Mouse (Mus musculus): Measurements from ENCODE around the gene Dip2c.

Dip2c gene

DNA sequence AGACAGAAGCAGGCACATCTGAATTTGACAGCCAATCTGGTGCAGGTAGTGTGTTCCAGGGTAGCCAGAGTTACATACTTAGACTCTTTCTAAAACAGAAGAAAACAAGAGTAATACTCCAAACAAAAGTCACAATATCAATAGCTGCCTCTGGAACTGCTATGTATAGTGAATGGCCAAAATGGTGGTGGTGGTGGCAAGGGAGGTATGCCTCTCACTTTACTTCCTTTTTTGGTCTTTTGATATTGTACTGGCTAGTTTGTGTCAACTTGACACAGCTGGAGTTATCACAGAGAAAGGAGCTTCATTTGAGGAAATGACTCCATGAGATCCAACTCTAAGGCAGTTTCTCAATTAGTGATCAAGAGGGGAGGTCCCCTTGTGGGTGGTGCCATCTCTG lies 148.1 kb downstream of the Dip2c start:
- DNase-seq (ENCODE audit: low spot score), result no peak

DNA sequence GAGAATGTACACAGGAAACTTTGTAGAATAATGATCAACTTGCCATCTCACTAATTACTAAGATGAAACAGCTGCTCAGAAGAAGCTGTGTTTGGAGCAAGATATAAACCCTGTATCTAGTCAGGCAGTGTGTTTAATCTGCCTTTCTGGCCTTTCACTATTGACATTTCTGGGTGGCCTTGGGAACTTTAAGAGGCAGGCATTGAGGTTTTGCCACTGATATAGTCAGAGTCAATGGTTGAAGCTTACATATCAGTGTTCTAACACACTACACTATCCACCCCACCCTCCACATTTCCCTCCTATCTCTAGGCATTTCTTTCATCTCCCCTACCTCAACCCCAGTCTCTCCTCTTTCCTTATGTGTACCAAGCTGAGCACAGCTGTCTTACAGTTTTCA lies 149.9 kb downstream of the Dip2c start:
- no peak for DNase-seq (ENCODE audit: low spot score)

DNA sequence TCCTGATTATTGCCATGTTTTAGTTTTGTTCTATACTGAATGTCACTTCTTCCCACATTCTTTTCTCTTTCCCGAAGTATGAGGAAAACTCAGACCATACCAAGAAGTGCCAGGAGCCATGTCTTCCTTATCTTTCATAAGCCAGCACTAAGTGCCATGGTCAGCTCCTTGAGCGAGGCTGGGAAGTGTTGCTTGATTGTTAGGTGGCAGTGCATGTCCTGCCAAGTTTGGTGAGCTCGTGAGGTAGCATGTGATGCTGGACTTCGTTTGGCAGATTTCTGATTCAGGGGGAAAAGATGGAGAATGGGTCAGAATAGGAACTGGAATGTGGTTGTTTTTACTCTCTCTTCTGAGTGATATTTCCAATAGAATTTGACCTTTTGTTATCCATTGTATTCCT lies 150.5 kb downstream of the Dip2c start:
- no peak for DNase-seq (ENCODE audit: low spot score)

DNA sequence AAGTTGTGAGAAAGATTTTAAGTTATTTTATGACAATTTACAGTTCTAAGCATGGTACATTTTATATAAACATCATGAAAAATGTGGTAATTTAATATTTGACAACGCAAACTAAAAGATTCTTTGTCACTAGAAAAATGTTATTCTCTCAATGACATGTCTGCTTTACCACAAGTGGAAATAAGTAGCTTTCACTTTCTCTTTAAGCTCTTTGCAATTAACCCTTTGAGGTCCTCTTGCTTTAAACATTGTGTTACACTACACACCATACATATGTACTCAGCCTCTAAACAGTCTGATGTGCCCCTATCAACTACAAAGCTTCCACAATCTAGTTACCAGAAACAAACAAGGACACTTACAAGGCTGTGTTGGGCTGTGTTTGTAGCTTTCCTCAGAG lies 153.6 kb downstream of the Dip2c start:
- DNase-seq (ENCODE audit: low spot score), result no peak

DNA sequence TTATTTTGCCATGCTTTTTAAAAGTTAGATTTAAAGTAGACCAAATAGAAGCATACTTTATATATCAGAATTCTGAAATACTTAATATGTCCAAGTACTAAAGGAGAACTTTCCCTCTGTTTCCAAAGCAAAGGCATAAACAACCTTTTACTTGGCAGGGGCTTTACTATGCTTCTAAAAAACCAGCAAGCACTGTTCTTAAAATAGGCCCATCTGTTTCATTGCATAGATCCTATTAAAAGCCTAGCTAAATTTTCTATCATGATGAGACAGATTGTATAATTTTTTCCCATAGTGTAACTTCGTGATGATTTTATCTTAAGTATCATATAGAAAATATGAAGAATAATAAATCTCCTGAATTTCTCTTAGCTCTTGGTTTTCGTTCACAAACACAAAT lies 154.4 kb downstream of the Dip2c start:
- no peak for DNase-seq (ENCODE audit: low spot score)

DNA sequence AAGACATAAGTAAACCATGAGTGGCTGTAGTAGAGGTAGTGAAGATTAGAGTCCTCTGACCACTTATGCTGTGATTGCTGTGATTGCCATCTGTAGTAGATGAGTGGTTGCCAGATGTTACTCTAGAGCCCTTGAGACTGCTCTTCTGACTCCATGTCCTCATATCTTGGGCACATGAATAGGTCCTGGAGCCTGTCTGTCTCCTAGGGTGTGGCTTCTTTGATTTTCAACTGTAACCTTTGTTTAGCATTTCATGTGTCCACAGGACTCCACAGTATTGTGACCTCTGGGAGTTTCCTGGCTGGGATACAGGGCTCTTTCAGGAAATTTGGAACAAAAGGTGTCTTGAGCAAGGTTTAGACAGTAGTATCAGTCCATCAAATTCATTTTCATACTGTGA lies 155.1 kb downstream of the Dip2c start:
- no peak for DNase-seq (ENCODE audit: low spot score)

DNA sequence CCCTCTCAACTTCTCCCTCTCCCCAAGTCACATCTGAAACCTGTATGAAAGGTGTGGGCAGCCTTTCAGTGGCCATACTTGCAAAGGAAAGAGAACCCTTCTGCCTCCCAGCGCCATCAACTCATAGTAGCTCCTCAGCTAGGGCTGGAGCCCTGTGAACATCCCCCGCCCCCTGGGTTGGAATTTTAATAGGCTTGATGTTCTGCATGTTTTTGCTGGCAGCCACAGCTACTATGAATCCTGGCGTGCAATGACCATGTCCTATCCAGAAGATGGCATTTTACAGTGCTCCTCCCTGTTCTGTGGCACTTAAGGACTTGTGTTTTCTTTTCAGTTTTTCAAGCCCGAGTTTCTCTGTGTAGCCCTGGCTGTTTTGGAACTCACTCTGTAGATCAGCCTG lies 166.7 kb downstream of the Dip2c start:
- DNase-seq (ENCODE audit: low spot score), result no peak

DNA sequence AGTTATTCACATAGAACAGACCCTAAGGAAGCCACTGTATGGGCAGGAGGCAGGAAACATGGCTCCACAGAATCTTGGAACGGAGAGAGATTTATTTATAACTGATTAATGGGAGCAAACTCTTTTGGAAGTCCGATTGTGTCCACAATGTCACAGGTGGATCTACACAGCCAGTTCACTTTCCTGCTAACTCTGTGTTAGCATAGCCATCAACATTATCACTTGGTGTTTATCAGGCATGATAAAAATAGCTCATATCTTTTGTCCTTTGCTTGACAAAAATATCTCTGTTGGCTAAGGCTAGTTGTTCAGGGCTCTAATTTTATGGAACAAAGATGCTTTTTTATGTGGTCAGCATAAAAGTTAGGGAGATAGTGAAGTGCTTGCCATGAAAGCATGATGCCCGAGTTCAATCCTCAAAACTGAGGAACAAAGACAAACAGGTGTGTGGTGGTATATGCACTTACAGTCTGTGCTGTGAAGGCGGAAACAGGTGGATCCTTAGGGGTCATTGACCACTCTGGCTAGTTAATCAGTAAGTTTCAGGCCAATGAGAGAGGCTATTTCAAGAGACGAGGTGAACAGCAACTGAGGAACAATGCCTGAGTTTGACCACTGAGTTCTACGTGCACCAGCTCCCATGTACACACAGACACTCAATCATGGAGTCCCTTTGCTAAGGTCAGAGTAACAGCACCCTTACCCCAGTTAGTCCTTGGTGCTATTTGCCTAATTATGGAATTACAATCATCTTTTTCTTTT lies 169.4 kb downstream of the Dip2c start:
- no peak for DNase-seq (ENCODE audit: low spot score)

DNA sequence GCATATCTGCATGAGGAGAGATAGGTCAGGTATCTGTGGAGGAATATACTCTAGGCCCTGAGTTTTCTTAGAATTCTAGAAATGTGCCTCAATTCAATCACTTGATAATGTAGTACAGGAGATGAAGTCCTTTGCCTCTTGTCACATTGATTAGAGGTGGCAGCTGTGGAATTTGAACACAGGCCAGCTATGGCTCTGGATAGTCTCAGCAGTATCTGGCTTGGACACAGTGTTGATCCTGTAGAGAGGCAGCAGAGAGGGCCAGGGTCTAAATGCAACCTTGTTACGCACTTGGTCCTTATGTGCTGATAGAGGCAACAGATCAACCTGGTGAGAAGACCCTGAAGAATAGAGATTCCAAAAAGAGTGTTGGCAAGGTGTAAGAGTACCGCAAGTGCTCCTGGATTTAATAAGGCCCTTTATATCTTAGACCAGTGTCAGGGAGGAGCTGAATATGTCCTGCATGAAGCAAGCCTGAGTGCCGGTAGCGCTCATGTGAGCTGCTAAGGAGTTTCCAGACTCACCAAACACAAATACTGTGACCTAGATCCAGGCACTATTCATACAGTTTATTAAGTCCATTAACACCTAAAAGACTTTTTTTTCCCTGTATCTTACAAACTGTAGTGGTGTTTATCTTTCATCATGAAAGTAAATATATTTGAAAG lies 170.3 kb downstream of the Dip2c start:
- DNase-seq (ENCODE audit: low spot score), result no peak

DNA sequence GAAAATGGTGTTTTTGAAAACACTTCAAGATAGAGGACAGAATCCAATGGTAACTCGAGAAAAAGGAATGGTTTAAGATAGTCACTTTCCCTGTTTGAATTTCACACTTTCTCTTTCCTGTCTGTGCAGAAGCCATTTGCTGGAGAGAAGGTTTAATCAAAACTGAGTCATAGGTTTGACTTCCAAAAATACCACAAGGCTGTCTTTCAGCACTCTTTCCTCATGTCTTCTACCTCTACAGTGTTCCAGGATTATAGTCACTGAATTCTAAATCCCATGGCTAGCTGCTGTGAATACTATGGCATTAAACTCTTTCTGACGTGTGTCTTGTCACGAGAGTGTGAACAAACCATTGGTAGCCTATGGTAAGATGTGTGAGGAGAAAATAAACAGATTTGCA lies 173.9 kb downstream of the Dip2c start:
- no peak for DNase-seq (ENCODE audit: low spot score)

DNA sequence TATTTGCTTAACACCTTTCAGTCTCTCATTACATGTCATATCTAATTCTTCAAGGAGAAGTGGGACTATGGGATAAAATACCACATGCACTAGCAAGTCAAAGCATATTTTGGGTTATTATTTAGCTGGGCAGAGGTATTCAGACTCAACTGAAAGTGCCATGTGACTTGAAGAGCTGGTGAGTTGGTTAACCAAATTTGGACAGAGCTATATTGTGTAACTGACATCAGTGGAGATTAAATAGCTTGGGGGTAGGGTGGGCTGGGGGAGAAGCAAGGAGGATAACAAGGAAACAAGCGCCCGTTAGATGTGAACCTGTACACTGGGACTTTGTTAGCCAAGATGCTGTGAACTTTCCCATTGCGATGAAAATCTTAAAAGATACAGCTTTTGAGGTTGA lies 175.6 kb downstream of the Dip2c start:
- DNase-seq (ENCODE audit: low spot score), result no peak

DNA sequence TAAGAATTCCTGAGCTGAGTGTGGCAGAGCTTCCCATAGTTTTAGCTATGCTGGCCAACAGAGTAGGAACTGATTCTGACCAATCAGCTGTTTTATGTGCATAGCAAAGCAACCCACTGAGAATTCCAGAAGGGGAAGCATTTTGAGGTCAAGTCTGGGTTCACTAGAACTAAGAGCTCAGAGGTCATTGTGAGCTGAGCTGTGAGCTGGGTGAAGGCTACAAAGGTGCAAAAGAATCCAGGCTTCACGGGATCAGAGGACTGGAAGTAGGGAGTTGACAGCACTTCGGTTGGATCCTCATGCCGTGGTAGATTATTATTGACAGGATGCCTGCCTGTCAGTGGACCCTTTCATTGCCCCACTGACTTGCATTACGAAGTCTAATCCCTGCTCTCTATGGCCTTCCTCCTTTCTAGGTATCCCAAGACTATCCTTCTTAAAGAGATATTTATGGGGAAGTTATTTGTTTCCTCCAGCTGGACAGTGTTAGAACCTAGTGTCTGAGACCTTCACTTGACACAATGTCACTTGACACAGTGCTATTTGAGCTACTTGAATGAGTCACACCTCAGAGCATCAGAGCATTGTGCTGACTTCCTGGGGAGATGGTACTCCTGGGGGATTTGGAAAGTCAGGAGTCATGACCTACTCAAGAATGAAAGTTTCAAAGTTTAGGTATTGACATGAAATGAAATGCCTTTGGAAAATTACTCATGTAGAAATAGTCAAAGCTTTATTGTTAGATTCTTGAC lies 178.3 kb downstream of the Dip2c start:
- no peak for DNase-seq (ENCODE audit: low spot score)

DNA sequence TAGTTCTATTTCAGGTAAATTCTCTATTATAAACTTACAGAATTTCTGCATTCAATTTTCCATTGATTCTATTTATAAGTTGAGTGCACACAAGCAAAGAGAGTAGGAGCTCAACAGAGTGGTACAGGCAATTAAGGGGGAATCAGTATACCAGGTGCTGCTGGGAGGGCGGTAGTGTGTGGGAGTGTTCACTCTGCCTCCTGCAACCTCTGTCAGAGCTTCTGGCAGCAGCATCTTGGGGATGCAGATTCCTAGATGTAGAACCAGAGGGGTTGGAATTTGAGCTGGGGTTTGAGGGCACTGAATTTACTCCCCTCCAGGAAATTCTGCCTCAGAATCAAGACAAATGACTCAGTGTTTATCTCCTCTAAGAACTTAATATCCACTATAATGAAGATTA lies 179.7 kb downstream of the Dip2c start:
- DNase-seq (ENCODE audit: low spot score), result no peak

DNA sequence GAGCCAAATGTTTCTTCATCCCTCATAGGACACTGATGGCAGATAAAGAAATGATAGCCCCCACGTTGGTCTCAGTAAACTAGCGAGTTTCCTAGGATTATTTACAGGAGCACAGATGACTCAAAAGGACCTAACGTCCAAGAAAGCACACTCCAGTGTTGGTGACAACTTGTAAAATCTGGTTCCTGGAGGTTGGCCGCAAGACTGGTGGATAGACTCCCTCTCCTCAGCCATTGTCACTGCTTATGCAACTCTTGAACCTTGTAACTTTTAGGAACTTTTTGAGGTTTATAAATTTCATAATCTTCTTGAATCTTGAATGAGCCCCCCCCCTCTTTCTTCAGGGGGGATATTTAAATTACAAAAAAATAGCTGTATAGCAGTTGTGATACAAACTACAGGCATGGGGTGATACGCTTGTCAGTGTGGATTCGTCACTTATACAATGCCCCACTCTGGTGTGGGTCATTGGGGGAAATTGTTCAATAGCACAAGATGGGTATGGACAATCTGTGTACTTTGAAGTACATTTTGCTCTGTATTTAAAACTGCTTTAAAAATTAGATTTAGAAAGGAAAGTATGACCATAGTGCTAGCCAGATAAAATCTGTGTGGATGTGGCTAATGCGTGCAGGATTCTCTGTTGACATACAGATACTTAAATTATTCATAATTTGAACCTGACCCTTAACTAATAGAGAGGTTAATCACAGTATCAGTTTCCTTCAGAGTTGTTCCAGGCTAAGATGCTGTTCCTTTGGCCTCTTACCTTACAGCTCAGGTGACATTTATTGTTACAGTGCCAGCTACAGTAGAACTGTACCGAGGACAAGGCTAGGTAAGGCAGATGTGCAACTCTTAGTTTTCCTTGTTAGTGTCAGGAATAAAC lies 181.3 kb downstream of the Dip2c start:
- DNase-seq (ENCODE audit: low spot score), result no peak

DNA sequence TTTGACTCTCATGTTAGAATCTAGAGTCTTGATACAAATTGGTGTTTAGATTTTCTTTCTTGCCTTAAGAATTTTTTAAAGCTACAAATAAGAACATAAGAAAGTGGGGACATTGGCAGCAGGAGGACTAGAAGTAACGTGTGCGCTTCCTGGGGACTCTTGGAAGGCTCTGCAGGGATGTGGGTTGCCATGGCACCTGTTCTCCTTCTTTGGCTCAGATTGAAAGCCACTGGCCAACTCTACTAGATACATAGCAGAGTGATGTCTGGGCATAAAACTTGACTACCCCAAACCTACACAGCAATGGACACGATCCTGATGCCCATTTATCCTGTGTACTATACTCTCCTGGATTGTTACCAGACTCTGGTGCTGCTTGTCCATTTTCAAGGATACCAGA lies 188.1 kb downstream of the Dip2c start:
- DNase-seq (ENCODE audit: low spot score), result no peak

DNA sequence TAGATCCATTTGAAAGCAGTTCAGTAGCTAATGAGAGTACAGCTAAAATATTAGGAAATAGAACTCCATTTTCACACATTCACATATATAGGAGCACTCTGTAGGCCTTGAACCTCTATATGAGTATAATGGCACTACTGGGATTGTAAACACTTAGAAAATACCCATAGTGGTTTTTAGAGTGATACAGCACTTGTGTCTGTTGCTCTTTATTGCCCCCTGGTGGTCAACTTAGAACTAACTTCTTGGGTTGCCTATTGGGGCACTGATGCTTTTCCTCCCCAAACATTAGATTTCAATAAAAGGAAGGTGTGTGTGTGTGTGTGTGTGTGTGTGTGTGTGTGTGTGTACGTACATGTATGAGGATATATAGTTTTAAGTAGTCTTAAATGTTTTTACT lies 190.9 kb downstream of the Dip2c start:
- DNase-seq (ENCODE audit: low spot score), result peak; percentile 66

DNA sequence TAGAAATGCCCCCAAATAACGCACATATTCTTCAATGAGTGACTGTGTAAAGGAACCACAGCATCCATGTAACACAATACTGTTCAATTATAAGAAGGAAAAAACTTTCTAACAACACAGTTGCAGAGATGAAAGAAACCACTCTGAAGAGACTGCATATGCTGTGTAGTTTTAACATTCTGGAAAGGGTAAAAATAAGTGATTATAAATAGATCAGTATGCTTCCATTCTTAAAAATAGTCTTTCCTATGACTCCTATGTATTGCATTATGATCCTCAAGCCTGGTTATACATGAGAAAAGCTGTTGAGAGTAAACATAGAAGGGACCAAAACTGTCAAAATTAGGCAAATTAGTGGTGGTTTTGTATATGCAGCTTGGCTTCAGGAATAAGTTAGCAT lies 197.1 kb downstream of the Dip2c start:
- DNase-seq (ENCODE audit: low spot score), result no peak

DNA sequence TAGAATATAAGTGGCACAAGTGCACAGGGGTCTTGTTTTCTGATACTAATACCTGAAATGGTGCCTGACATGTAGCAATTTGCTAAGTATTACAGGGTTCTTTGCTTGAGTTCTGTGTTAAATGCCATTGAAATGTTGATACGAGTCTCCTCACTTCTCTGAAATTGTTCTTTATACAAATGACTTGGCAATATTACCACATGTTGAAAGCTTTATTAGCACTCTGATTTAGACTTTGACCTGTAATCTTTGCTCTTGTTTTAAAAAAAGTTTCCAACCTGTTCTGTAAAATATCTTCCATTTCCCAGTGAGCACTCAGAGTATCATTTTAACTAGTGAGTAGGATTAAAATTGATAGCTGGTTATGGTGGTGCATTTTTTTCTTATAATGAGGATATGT lies 205.4 kb downstream of the Dip2c start:
- DNase-seq (ENCODE audit: low spot score), result no peak

DNA sequence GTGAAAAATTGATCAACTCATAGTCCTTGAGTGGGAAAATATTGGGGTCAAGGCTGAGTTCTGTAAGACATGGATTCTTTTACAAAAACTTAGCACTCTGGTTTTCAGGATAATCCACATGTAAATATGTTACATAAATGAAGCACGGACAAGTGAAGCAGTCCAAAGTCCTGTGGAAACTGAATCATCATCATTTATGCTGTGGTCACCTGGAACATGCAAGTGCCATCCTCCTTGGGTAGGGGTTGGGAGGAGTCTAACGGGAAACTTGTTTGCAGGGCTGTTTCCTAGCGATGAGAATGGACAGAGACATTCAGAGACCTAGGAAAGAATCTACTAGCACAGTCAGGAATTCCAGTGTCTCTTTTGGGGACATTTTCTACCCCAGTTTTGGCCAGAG lies 213.4 kb downstream of the Dip2c start:
- no peak for DNase-seq (ENCODE audit: low spot score)

DNA sequence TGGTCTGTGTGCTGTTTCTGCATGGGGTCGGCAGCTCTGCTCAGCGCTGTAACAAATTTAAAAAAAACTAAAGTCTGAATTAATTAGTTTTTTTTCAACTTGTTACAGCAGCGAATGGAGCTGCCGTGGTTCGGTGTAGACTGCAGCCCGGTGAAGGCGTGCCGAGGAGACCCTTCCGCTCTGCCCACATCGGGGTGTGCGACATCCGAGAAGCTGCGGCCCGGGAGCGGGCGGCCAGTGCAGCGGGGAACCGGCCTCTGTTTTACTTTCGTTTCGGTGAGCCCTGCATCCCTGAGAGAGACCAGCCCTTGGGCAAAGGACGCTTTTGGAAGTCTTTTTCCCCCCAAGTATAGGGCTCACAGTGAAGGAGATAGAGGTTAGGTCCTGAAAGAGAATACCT lies 218.4 kb downstream of the Dip2c start:
- peak; percentile 20 for DNase-seq (ENCODE audit: low spot score)

DNA sequence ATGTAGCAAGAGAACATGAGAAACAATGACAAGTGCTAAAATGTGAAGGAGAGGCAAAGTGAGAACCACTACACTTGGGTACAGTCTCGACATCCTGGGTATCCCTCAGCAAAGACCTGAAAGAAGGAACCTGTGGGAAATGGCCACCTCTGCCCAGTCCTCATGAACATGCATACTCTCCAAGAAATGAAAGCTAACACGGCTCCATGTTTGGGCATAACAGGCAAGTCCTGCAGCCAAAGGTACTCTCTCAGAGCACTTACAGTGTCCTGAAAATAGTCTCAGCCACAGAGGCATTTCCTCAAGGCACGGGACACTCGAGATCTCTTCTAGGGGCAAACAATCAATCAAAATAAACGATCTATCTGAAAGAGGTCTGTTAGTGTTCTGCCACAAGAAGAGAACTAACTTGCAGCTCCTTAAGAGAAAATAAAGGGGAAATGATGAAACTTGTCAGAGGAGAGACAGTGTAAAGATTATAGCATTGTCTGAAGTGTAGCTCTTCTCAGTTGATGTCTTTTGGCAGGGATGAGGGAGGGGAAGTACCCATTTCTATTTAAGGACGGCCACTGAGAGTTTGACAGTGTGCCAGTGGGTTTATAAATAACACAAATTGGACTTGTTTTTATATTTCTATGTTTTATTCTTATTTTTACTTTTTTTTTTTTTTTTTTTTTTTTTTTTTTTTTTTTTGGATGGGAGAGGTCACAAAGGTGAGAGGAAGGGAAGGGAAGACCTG lies 228.0 kb downstream of the Dip2c start:
- no peak for DNase-seq (ENCODE audit: low spot score)

DNA sequence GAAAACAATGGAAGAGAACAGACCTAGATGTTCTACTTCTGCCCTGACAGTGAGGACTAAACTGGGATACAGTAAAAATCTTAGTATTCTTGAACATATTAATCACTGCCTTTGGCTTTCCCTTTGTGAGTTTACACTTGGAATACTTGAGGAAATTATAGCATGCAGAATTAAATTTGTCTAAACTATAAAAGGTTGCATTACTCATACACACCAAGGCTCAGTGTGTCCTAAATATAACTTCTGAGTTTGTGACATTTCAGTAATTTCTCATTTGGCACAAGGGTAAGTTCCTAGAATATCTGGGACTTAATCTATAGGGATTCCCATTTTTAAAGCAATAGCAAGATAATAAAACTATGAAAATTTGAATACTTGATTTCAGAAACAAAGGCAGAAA lies 262.2 kb downstream of the Dip2c start:
- DNase-seq (ENCODE audit: low spot score), result no peak

Measured in urinary bladder, postnatal 14 days (tissue).